Mouse (Mus musculus) thymus, adult 18-20 months (tissue): ENCODE measurements at regions not wholly inside any gene's neighbourhood (a gene's known extent, or its start where the extent isn't known, plus 50 kb on each side); places are given as distances from the start of the nearest gene placed in this dataset.

Experiments
- DNase-seq, 2 experiments: peaks; one replicate each; pipeline ENCODE4 v3.0.0; 2022; ENCODE audit warnings: mixed read lengths in 2 of 2

GRCm38 (mm10) chr10:66433490-66433889, 662.4 kb upstream of the Jmjd1c start:
- DNase-seq, result no peak

DNA sequence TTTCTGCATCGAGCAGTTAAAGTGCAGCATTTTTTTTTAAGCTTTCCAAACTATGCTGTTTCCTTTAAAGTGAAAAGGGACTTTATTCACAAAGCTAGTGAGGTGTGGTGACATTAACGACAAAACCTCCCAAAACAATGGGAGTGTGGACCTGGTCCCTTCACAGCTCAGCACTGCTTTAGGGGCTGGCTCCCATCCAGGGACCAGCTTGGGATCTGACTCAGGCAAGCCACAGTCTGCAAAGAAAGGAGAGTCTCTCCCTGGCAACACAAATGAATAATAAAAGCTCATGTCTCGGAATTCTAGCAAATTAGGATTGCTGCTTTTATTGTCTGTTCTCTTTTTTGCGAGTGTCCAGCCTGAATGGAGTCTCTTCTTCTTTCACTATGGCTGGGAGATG, 625.2 kb upstream of the Jmjd1c start:
- DNase-seq, result no peak

- DNase-seq, result no peak
These were observed 623.9 kb upstream of the Jmjd1c start for GRCm38 (mm10) chr10:66472038-66472437.

- no peak for DNase-seq
These were observed 620.7 kb upstream of the Jmjd1c start for GRCm38 (mm10) chr10:66475187-66475735.

DNA sequence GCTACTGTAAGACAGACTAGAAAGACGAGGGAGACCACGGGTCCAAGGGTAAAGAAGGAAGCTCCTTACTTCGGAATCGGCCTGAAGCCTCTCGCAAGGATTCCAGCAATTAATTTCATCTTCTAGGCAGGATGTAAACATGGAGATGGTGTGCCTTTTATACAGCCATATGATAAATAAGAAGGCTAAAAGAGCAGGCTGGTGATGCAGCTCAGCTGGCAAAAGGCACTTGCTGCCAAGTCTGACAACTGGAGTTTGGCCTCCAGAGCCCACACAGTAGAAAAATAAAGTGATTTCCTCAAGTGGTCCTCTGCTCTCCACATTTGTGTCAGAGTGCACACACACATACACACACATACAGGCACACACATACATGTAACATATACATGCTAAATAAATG, 605.1 kb upstream of the Jmjd1c start:
- no peak for DNase-seq

DNA sequence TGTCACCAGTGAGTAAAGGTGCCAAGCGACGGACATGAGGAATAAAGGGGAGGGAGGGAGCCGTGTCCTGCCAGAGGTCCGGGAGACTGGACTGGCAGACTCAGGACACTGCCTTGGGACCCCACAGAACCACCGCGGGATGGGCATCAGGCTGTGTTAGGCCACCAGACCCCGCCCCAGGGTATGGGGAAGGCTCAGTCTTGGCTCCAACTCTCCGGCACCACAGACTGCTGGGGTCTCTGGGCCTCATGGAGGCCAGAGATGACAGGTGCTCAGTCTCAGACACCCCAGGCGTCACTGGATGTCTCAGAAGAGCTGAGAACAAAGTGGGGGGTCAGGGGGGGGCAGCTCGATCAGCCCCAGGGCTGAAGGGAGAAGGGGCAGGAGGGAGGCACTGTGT, 604.1 kb upstream of the Jmjd1c start:
- DNase-seq, result no peak

DNA sequence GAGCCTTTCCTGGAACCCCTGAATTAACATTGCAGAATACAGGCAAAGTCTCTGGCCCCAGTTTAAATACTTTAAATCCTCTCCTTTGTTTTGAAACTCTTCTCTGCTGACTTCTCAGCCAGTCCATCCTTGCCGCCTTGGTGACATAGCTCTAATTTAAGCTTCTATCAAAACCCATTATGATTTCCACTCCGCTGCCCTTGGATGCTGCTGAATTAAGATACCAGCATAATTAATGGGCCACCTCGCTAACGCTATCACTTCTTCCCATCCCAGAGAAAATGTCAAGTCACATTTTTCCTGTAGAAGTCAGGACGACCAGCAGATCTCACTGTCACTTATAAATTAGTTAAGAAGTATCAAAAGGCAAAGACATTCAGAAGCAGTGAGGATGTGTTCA, 556.1 kb upstream of the Jmjd1c start:
- no peak for DNase-seq

DNA sequence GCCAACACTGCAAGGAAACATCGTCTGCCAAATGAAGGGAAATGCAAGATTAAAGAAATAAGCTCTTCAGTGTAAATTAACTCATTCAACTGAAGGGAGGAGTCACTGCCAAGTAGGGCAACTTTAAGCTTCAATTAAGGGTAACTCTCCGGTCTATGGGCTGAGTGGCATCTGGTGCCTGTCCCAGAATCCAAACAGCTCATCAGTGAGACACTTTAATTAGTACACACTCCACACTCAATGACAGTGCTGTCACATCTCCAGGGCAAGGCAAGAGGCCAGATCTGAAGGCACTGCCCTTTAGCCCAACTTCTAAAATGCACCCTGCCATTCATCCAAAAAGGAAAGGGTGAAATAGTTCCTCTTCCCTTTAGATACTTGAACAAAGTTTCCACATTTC, 549.3 kb upstream of the Jmjd1c start:
- no peak for DNase-seq

GRCm38 (mm10) chr10:66547660-66548059, 548.3 kb upstream of the Jmjd1c start:
- DNase-seq, result no peak

GRCm38 (mm10) chr10:66548073-66548472, 547.9 kb upstream of the Jmjd1c start:
- DNase-seq, result no peak

DNA sequence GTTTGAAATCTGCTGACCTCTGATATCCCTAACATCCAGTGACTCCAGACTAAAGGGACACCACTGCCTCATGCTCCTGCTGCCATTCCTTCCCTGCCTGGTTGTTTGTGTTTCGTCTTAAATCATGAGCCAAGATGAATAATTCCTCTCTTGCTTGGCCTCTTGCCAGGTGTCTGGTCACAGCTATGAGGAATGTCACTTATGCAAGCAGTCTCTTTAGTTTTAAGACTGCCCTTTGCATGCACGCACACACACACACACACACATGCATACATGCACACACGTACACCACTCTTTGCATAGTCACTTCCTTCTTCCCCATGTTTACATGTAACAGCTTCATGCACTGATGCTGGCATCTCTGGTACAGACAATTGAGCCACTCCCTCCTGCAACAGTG, 543.0 kb upstream of the Jmjd1c start:
- no peak for DNase-seq

GRCm38 (mm10) chr10:66554259-66554658, 541.7 kb upstream of the Jmjd1c start:
- DNase-seq, result no peak

GRCm38 (mm10) chr10:66558097-66558840, 537.7 kb upstream of the Jmjd1c start:
- DNase-seq, result no peak

DNA sequence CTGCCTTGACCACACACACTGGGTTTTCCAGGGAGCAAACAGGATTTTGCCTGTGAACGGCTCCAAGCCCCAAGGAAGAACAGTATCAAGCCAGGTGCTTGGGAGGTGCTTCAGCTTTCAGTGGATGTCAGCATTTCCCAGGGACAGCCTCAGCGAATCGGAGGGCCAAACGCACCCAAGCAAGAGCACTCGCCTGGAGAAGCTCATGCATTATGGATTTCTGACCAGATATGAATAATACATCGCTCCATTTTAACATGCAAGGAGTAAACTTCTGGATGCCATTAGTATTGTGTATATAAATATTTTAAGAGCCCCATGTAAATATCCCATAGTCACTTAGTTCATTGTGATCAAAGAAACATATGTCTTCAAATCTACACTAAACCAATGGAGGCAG, 530.6 kb upstream of the Jmjd1c start:
- DNase-seq, result no peak

- DNase-seq, result no peak
These were observed 520.9 kb upstream of the Jmjd1c start for GRCm38 (mm10) chr10:66574846-66575535.

DNA sequence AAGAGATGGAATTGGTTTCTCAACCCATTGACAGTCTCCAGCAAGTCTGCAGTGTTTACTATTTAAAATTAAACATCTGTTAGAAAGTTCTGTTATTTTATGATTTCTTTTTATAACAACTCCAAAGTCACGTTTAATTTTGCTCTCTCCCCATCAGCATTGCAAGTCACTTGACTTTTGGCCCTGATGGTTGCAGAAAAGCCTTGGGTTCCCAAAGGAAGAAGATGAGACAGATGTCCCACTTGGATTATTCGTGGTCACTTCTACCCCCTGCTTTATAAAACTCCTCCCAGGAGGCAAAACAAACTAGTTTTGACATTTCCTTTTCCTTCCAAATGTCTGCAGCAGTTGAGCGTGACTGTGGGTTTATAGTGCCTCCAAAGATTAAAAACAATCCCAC, 502.9 kb upstream of the Jmjd1c start:
- DNase-seq, result no peak

- no peak for DNase-seq
These were observed 502.4 kb upstream of the Jmjd1c start for GRCm38 (mm10) chr10:66593506-66593905.

DNA sequence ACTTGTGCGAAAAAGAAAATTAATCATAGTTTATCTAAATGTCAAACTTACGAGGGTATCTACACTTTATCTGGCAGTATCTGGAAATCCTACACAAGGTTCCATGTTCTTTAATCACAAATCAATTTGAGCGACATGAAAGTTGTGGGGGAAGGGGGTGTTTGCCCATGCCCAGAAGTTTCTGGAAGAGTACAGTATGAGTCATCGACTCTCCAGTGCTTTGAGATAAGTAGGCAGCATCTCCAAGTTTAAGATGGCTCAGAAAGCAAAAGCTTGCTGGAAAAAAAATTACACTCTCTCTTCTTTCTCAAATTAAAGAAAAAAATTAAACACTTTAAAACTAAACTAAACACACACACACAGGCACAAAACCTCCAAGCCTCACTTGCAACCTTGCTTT, 498.0 kb upstream of the Jmjd1c start:
- no peak for DNase-seq

GRCm38 (mm10) chr10:66607141-66607540, 488.8 kb upstream of the Jmjd1c start:
- no peak for DNase-seq

- DNase-seq, result no peak
These were observed 479.6 kb upstream of the Jmjd1c start for GRCm38 (mm10) chr10:66616280-66616679.

GRCm38 (mm10) chr10:66630996-66631395, 464.9 kb upstream of the Jmjd1c start:
- DNase-seq, result no peak

GRCm38 (mm10) chr10:66640890-66641847, 454.8 kb upstream of the Jmjd1c start:
- DNase-seq, result no peak

DNA sequence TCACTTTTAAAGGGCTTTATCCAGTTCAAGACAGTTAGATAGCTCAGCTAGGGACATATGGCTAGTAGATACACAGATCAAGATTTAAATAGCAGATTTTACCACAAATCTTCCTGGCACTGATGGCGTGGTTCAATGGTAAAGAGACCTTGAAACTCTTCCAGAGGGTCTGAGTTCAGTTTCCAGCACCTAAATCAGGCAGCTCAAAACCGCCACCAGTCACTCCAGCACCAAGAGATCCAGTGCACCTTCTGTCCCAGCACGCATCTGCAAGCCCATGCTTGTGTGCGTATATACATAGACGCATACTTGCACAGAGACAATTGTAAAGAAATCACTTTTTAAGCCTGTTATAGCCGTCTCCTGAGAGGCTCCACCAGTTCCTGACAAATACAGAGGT, 454.0 kb upstream of the Jmjd1c start:
- no peak for DNase-seq
